Mouse (Mus musculus): ENCODE data around the gene Ric1. TPM values are rescaled to one million over a fixed set of nuclear protein-coding genes. Genes with fewer than 3 reads are reported as not detected.

The Ric1 gene
- total and polyA plus RNA-seq, 3 experiments: 41.0 to 77.2 (median 54.2) TPM

- Histone ChIP-seq H3K27ac (ENCODE audit: control insufficient read depth, low read depth, low read length) (no peak overlapping the region), H3K36me3 (ENCODE audit: control insufficient read depth in 1 of 2, insufficient read depth in 2 of 2, low read length in 2 of 2) (peaks cover 0 to 34% of the 10 kb centered on the region in 2 experiments; a peak in 2 of 4 replicates), H3K4me3 (ENCODE audit: control insufficient read depth in 1 of 2, insufficient read depth in 1 of 2, low read depth in 2 of 2, low read length in 2 of 2) (no peak overlapping the region), H3K27me3 (ENCODE audit: control insufficient read depth in 1 of 2, insufficient read depth in 2 of 2, low read length in 2 of 2) (no peaks in the 10 kb centered on the region), H3K79me2 (ENCODE audit: control insufficient read depth, insufficient read depth, low read length, poor library complexity) (no peaks in the 10 kb centered on the region), H3K9ac (ENCODE audit: control insufficient read depth, low read depth, low read length, poor library complexity, severe bottlenecking) (no peak overlapping the region), H3K4me1 (ENCODE audit: control insufficient read depth in 1 of 2, insufficient read depth in 2 of 2, low read length in 2 of 2) (peaks cover 9 to 41% of the 10 kb centered on the region in 2 experiments), H3K9me3 (replicated peaks; ENCODE audit: insufficient read depth, low read length) (no peaks in the 10 kb centered on the region)
- TF ChIP-seq ZC3H11A (IDR thresholded peaks at IDR 0.05; ENCODE audit: low read depth, low read length) (no peak), KAT2A (conservative IDR thresholded peaks at IDR 0.05; ENCODE audit: low read depth, low read length) (no peak), TAL1 (IDR thresholded peaks at IDR 0.05; ENCODE audit: low read length) (no peak), JUND (IDR thresholded peaks at IDR 0.05; ENCODE audit: low read depth, low read length) (no peak), BHLHE40 (IDR thresholded peaks at IDR 0.05; ENCODE audit: borderline replicate concordance, low read depth, low read length) (no peak), HCFC1 (IDR thresholded peaks at IDR 0.05; ENCODE audit: low read depth, low read length) (no peak), TBP (IDR thresholded peaks at IDR 0.05; ENCODE audit: low read depth, low read length) (no peak), MYC (IDR thresholded peaks at IDR 0.05; ENCODE audit: low read depth, low read length) (no peak)
- peak; percentile 92 for DNase-seq (ENCODE audit: low read depth, low spot score)
Observed at GRCm38 (mm10) chr19:29505617-29506016, 16.5 kb upstream of the Ric1 start.

GRCm38 (mm10) chr19:29508208-29508607 lies 13.9 kb upstream of the Ric1 start:
- Histone ChIP-seq H3K4me1 (ENCODE audit: control insufficient read depth in 1 of 2, insufficient read depth in 2 of 2, low read length in 2 of 2) (peaks cover 9 to 37% of the 10 kb centered on the region in 2 experiments), H3K36me3 (ENCODE audit: control insufficient read depth in 1 of 2, insufficient read depth in 2 of 2, low read length in 2 of 2) (peaks cover 0 to 30% of the 10 kb centered on the region in 2 experiments; a peak in 2 of 4 replicates), H3K27me3 (ENCODE audit: control insufficient read depth in 1 of 2, insufficient read depth in 2 of 2, low read length in 2 of 2) (no peaks in the 10 kb centered on the region), H3K27ac (ENCODE audit: control insufficient read depth, low read depth, low read length) (no peak overlapping the region; the same call in 1 of the 2 replicates), H3K4me3 (ENCODE audit: control insufficient read depth in 1 of 2, insufficient read depth in 1 of 2, low read depth in 2 of 2, low read length in 2 of 2) (no peak overlapping the region), H3K79me2 (ENCODE audit: control insufficient read depth, insufficient read depth, low read length, poor library complexity) (no peaks in the 10 kb centered on the region), H3K9me3 (replicated peaks; ENCODE audit: insufficient read depth, low read length) (no peaks in the 10 kb centered on the region), H3K9ac (ENCODE audit: control insufficient read depth, low read depth, low read length, poor library complexity, severe bottlenecking) (no peak overlapping the region)
- peak; percentile 73 for TF ChIP-seq TAL1 (IDR thresholded peaks at IDR 0.05; ENCODE audit: low read length)
- TF ChIP-seq NRF1 (IDR thresholded peaks at IDR 0.05; ENCODE audit: insufficient read depth, low read depth, low read length, poor library complexity, severe bottlenecking): no peak
- TF ChIP-seq BHLHE40 (IDR thresholded peaks at IDR 0.05; ENCODE audit: borderline replicate concordance, low read depth, low read length): no peak
- no peak for TF ChIP-seq MXI1 (IDR thresholded peaks at IDR 0.05; ENCODE audit: low read depth, low read length)
- TF ChIP-seq GATA1 (IDR thresholded peaks at IDR 0.05; ENCODE audit: low read depth, low read length): peak; percentile 94
- TF ChIP-seq ETS1 (IDR thresholded peaks at IDR 0.05; ENCODE audit: low read depth, low read length): no peak
- TF ChIP-seq GABPA (IDR thresholded peaks at IDR 0.05; ENCODE audit: low read depth, low read length): no peak
- TF ChIP-seq MAFK (IDR thresholded peaks at IDR 0.05; ENCODE audit: borderline replicate concordance, low read depth, low read length): no peak
- peak; percentile 99 for DNase-seq (ENCODE audit: low read depth, low spot score)

GRCm38 (mm10) chr19:29509857-29510256 lies 12.2 kb upstream of the Ric1 start:
- TF ChIP-seq RAD21 (IDR thresholded peaks at IDR 0.05; ENCODE audit: low read depth, low read length): no peak
- TF ChIP-seq POLR2AphosphoS5 (IDR thresholded peaks at IDR 0.05; ENCODE audit: borderline replicate concordance, low read depth, low read length): peak; percentile 81; the same call in 1 of the 2 replicates
- no peak for TF ChIP-seq GATA1 (IDR thresholded peaks at IDR 0.05; ENCODE audit: low read depth, low read length)
- H3K4me3 ChIP-seq (ENCODE audit: control insufficient read depth in 1 of 2, insufficient read depth in 1 of 2, low read depth in 2 of 2, low read length in 2 of 2): no peak overlapping the region
- H3K4me1 ChIP-seq (ENCODE audit: control insufficient read depth in 1 of 2, insufficient read depth in 2 of 2, low read length in 2 of 2): peaks cover 9 to 32% of the 10 kb centered on the region in 2 experiments
- no peak overlapping the region for H3K9ac ChIP-seq (ENCODE audit: control insufficient read depth, low read depth, low read length, poor library complexity, severe bottlenecking)
- H3K79me2 ChIP-seq (ENCODE audit: control insufficient read depth, insufficient read depth, low read length, poor library complexity): no peaks in the 10 kb centered on the region
- H3K9me3 ChIP-seq (replicated peaks; ENCODE audit: insufficient read depth, low read length): no peaks in the 10 kb centered on the region
- peak; percentile 70 for DNase-seq (ENCODE audit: low read depth, low spot score)
- H3K36me3 ChIP-seq (ENCODE audit: control insufficient read depth in 1 of 2, insufficient read depth in 2 of 2, low read length in 2 of 2): peaks cover 0 to 24% of the 10 kb centered on the region in 2 experiments; a peak in 2 of 4 replicates
- H3K27ac ChIP-seq (ENCODE audit: control insufficient read depth, low read depth, low read length): no peak overlapping the region
- H3K27me3 ChIP-seq (ENCODE audit: control insufficient read depth in 1 of 2, insufficient read depth in 2 of 2, low read length in 2 of 2): no peaks in the 10 kb centered on the region

Measured in MEL (cell line).